Mouse (Mus musculus) erythroblast, embryonic 14.5 days (primary cell): ENCODE measurements around the gene Dis3.

ENCODE experiments used
- GATA1 ChIP-seq: IDR thresholded peaks from 2 replicates; pipeline ENCODE4 v1.6.1; 2012; ENCODE audit warnings: low read length, inconsistent platforms, mixed read lengths
- TAL1 ChIP-seq: IDR thresholded peaks from 3 replicates; pipeline ENCODE4 v1.6.1; 2012; ENCODE audit warnings: low read length, inconsistent platforms, mixed read lengths

GRCm38 (mm10) chr14:99046782-99047181, 52.8 kb downstream of the Dis3 start:
- no peak for TF ChIP-seq GATA1
- no peak for TF ChIP-seq TAL1
